Mouse (Mus musculus): ENCODE measurements around the gene Dpep3.
"Not testable (repeated sequence)": the region's sequence is repeated elsewhere in the genome, so short reads cannot be mapped to it uniquely, and the experiment has no call there.

DNA sequence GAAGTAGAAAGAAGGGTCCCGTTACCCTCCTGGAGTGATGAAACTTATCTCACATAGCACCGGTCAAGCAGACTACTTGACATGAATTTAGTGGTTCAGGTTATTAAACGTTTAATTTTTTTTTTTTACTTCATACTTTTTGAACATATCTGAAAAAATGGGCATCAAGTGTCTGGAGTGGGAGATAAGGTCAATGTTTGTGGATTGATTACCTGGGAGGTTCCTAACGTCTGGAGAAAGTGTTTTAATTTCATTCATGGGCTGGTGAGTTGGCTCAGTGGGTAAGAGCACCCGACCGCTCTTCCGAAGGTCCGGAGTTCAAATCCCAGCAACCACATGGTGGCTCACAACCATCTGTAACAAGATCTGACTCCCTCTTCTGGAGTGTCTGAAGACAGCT, 33.0 kb upstream of the Dpep3 start:
- not testable (repeated sequence) for TF ChIP-seq CTCF (IDR thresholded peaks at IDR 0.05; ENCODE audit: low read depth, low read length); POLR2AphosphoS5 (IDR thresholded peaks at IDR 0.05; ENCODE audit: insufficient replicate concordance, low read depth, low read length); GATA1 (IDR thresholded peaks at IDR 0.05; ENCODE audit: borderline replicate concordance, low read length); GATA2 (IDR thresholded peaks at IDR 0.05; ENCODE audit: borderline replicate concordance, low read depth, low read length)
- 0 out of 2 replicates have a peak, but pooled peaks have one; percentile 26 for TF ChIP-seq TAL1 (conservative IDR thresholded peaks at IDR 0.05; ENCODE audit: low read depth, low read length)

All from G1E (cell line).